Mouse (Mus musculus) urinary bladder, postnatal 25 days (tissue): ENCODE data around the gene Gstm4.
"Not testable (repeated sequence)": the region's sequence is repeated elsewhere in the genome, so short reads cannot be mapped to it uniquely, and the experiment has no call there.

Experiments used
- DNase-seq: peaks from one replicate; pipeline ENCODE4 v3.0.0; 2022; ENCODE audit warnings: low spot score

Gstm4 gene

DNA sequence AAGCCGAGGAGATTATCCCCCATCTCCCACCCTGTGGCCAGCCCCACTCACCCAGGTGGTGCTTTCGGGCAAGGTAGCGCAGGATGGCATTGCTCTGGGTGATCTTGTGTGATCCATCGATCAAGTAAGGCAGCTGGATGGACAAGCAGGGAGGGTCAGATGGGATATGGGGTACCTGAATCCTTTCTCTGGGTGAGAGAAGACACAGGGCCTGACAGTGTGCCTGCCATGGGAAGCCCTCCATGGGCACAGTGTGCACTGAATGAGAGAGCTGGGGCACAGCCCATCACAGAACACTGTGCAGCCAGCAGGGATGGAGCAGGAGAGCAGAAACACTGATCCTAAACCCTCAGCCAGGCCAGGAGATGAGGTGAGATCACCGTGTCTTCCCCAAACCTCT is 28.2 kb downstream of the Gstm4 start:
- DNase-seq: not testable (repeated sequence)

DNA sequence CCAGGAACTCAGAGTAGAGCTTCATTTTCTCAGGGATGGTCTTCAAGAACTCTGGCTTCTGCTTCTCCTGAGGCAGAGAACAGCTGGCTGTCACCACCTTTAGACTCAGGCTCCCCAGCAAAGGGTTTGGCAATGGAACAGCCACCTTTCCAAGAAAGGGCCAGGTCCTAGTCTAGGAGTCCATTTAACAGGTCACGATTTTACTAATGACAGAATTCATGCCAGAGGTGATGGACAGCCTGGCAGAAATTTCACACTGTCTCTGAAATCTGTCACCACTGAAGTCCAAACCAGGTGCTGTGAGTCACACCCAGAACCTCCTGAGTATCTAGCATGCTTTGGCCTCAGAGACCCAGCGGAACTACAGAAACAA is 29.7 kb downstream of the Gstm4 start:
- no peak for DNase-seq

GRCm38 (mm10) chr3:108014098-108014973 is 30.4 kb downstream of the Gstm4 start:
- no peak for DNase-seq

DNA sequence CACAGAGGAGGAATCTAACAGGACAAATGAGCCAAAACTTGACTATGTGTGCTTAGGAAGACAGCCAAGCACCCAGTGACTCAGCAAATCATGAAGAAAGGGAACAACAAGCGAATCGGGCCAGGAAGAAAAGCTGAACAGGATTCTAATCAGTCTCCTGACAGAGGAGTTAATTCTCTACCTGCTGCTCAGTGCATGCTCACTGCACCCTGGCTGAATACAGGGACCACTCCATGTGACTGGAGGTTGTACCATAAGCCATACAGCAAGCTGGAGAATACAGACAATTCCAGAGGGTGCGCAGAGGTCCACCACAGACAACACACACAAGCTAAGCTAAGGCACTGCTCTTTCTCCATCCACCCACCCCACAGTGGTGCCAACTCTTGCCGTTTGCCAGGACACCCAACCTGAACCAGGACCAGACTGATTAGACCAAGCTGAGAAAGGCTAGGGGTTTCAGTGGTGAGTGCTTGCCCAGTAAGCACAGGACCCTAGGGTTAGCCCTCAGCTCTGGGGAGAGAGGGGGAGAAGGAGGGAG is 31.3 kb downstream of the Gstm4 start:
- DNase-seq: peak; percentile 52

- no peak for DNase-seq
Observed at GRCm38 (mm10) chr3:108011558-108011957, 33.1 kb downstream of the Gstm4 start.

DNA sequence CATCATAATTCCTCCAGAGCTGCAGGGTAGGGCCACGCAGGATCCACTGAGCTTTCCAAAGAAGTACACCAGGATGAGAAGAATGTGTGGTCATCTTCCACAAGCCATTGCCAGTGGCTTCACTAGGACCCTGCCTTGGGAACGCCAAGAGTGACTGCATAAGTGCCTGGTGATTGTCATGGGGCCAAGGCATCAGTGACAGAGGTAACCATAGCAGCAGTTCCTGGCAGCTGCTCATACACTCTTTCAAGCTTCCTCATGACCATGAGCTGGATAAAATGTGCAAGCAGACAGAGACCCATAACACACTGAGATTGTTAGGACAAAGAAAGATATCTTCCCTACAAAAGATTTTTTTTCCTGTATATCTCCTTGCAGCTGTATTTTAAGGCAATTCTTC is 34.4 kb downstream of the Gstm4 start:
- no peak for DNase-seq

DNA sequence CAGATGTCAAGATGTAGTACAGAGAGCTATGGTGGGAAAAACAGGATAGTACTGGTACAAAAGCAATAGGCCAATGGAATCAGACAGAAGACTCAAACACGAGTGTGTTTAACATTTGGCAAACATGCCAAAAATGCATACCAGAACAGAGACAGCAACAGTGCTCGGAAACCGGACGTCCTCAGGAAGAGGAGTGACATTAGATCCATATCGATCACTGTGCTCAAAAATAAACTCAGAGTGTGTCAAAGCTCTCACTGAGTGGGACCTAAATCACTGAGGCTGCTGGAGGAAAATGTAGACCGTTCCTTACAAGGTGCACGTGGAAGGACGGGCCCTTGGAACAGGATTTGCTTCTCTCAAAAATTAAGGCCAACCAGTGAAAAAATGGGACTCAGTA is 42.7 kb downstream of the Gstm4 start:
- DNase-seq: no peak

- no peak for DNase-seq
Observed at GRCm38 (mm10) chr3:107999491-107999890, 45.2 kb downstream of the Gstm4 start.

DNA sequence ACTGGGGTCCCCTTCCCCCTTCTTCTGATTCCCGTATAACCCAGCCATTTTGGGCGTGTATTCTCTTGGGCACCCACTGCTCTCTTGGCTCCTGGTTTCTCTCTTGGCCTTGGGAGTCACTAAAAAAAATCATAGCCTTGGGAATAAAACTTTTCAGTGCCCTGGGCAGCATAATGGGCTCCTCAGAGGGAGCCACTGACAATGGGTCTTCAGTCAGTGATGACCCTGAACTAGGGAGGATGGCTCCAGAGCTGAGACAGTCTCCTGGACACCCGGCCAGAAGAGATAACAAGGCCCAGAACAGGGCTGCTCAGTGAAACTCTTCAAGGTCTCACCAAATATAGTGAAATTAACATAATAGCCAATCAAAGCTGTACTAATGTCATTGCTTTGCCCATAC is 46.1 kb downstream of the Gstm4 start:
- DNase-seq: no peak

DNA sequence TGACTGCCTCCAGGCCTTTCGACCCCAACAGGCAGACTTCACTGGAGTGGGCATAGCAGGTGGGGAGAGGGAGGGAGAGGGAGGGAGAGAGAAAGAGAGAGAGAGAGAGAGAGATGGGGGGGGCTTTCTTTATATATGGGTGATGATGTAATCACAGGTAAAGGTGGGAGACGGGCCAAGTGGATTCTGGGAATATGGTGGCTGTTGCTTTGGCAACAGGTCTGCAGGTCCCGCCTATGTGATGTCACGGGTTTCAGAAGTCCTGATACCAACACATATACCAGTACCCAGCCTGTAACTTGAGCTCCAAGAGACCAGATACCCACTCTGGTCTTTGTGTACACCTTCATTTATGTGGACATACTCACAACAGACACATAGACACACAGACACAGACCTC is 48.1 kb downstream of the Gstm4 start:
- no peak for DNase-seq

DNA sequence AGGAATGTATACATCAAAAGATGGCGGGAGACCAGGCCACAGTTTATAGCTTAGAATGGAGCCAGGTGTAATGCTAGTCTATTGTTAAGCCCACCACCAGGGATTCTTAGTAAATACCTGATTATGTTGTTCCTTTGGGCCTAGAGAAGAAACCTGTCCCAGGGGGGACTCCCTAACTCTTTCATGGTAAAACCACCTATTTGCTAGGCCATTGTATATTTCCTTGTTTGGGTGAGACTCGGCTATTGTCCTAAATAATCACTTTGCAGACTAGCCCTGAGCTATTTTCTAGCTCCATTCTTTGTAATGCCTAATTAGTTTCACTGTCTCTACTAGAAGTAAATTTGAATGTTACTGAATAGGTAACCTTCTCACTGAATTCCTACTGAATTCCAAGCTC is 48.7 kb downstream of the Gstm4 start:
- not testable (repeated sequence) for DNase-seq
